Mouse (Mus musculus) stomach, embryonic 15.5 days (tissue): Measurements from ENCODE around the gene Grcc10. TPM values are rescaled to one million over a fixed set of nuclear protein-coding genes. Genes with fewer than 3 reads are reported as not detected.

Experiments used
- ATAC-seq: fragments of 200-750 bp; cut with Nextera tagmentation; 2 replicates; pipeline ENCODE4 v1.8.0; 2017; ENCODE audit warnings: low read depth, moderate number of reproducible peaks, moderate TSS enrichment; ENCODE audit not compliant: insufficient read depth, low FRiP score
- H3K27ac ChIP-seq: fragments of 300-500 bp; sonication (generic); 2 replicates; pipeline ENCODE4 v1.5.1; 2015; ENCODE audit warnings: mild to moderate bottlenecking, inconsistent platforms
- H3K27me3 ChIP-seq: fragments of 300-500 bp; sonication (generic); replicated peaks from 2 replicates; pipeline ENCODE4 v1.6.1; 2015; ENCODE audit warnings: inconsistent platforms
- H3K36me3 ChIP-seq: fragments of 300-500 bp; sonication (generic); 2 replicates; pipeline ENCODE4 v1.6.1; 2015; ENCODE audit warnings: inconsistent platforms
- H3K4me1 ChIP-seq: fragments of 300-500 bp; sonication (generic); 2 replicates; pipeline ENCODE4 v1.6.1; 2015; ENCODE audit warnings: inconsistent platforms
- H3K4me2 ChIP-seq: fragments of 300-500 bp; sonication (generic); 2 replicates; pipeline ENCODE4 v1.6.1; 2015; ENCODE audit warnings: mild to moderate bottlenecking, inconsistent platforms
- H3K4me3 ChIP-seq: fragments of 300-500 bp; sonication (generic); replicated peaks from 2 replicates; pipeline ENCODE4 v1.5.1; 2015; ENCODE audit warnings: inconsistent platforms
- H3K9ac ChIP-seq: fragments of 300-500 bp; sonication (generic); 2 replicates; pipeline ENCODE4 v1.6.1; 2015; ENCODE audit warnings: inconsistent platforms
- H3K9me3 ChIP-seq: fragments of 300-500 bp; sonication (generic); 2 replicates; pipeline ENCODE4 v1.6.1; 2016; ENCODE audit warnings: inconsistent platforms
- WGBS: fragments of 180-500 bp; shearing (Covaris S2); methylation state at CpG from one replicate; pipeline ENCODE4 v1.1.7; 2015; 5-methylcytosine and 5-hydroxymethylcytosine counted together
- polyA plus RNA-seq: library from polyadenylated mRNA; unstranded; fragments of >200 nt; fragmentation: Nextera tagmentation; extraction: Ambion mirVana; gene quantifications from 2 replicates; pipeline ENCODE4 v1.2.1, GENCODE M21; 2015

The Grcc10 gene
- polyA plus RNA-seq, 1 experiment from 2014 or later: 401 TPM

GRCm38 (mm10) chr6:124769101-124769765, 28.1 kb upstream of the Grcc10 start, which contains the start of gene Eno2:
Eno2 (minus strand) TSS chr6:124769673.
- H3K9me3 ChIP-seq: no peaks in the 10 kb centered on the region
- no peak within 1 kb of the TSS for H3K27ac ChIP-seq
- peaks cover 18% of the 10 kb centered on the region for H3K4me1 ChIP-seq

GRCm38 (mm10) chr6:124768704-124769044, 27.5 kb upstream of the Grcc10 start:
- WGBS: 7% methylated on average over 9 of the region's 9 CpGs
- Histone ChIP-seq H3K4me1 (peaks cover 18% of the 10 kb centered on the region), H3K27ac (no peak overlapping the region), H3K9ac (no peak overlapping the region), H3K27me3 (peaks cover 7% of the 10 kb centered on the region; the same call in 1 of the 2 replicates), H3K9me3 (no peaks in the 10 kb centered on the region), H3K4me3 (peak overlapping the region; percentile 56), H3K36me3 (no peaks in the 10 kb centered on the region), H3K4me2 (peak overlapping the region; percentile 95)
- ATAC-seq: no peak

More at GRCm38 (mm10) chr6:124769101-124769765, 28.1 kb upstream of the Grcc10 start, which contains the start of gene Eno2:
- peak; percentile 67; the same call in 1 of the 2 replicates for ATAC-seq
- peak within 1 kb of the TSS; percentile 56 for H3K4me3 ChIP-seq
- WGBS: 1% methylated on average over 52 of the region's 54 CpGs
- no peaks in the 10 kb centered on the region for H3K36me3 ChIP-seq
- H3K4me2 ChIP-seq: peak within 1 kb of the TSS; percentile 95
- peaks cover 7% of the 10 kb centered on the region; the same call in 1 of the 2 replicates for H3K27me3 ChIP-seq
- peak within 1 kb of the TSS; percentile 43 for H3K9ac ChIP-seq

GRCm38 (mm10) chr6:124767920-124768703, 26.9 kb upstream of the Grcc10 start:
- ATAC-seq: 0 out of 2 replicates have a peak, but pooled peaks have one; percentile 33
- H3K9ac ChIP-seq: no peak overlapping the region
- 37% methylated on average over 19 of the region's 19 CpGs for WGBS

GRCm38 (mm10) chr6:124767536-124767919, 26.4 kb upstream of the Grcc10 start:
- Histone ChIP-seq H3K9ac (no peak overlapping the region), H3K4me2 (no peak overlapping the region), H3K36me3 (no peaks in the 10 kb centered on the region), H3K27me3 (peaks cover 7% of the 10 kb centered on the region; the same call in 1 of the 2 replicates), H3K4me3 (no peak overlapping the region), H3K27ac (no peak overlapping the region), H3K9me3 (no peaks in the 10 kb centered on the region), H3K4me1 (peaks cover 18% of the 10 kb centered on the region)
- WGBS: 59% methylated on average over 4 of the region's 4 CpGs
- no peak for ATAC-seq

More at GRCm38 (mm10) chr6:124767920-124768703, 26.9 kb upstream of the Grcc10 start:
- Histone ChIP-seq H3K4me2 (peak overlapping the region; percentile 95), H3K36me3 (no peaks in the 10 kb centered on the region), H3K9me3 (no peaks in the 10 kb centered on the region), H3K27me3 (peaks cover 7% of the 10 kb centered on the region; the same call in 1 of the 2 replicates), H3K4me1 (peaks cover 18% of the 10 kb centered on the region), H3K4me3 (peak overlapping the region; percentile 56; the same call in 1 of the 2 replicates), H3K27ac (no peak overlapping the region)

- WGBS: 86% methylated on average over 7 of the region's 7 CpGs
- peaks cover 18% of the 10 kb centered on the region for H3K4me1 ChIP-seq
- no peak overlapping the region for H3K4me3 ChIP-seq
- H3K9ac ChIP-seq: no peak overlapping the region
- peaks cover 7% of the 10 kb centered on the region; the same call in 1 of the 2 replicates for H3K27me3 ChIP-seq
- H3K9me3 ChIP-seq: no peaks in the 10 kb centered on the region
- H3K36me3 ChIP-seq: no peaks in the 10 kb centered on the region
- no peak for ATAC-seq
- H3K4me2 ChIP-seq: no peak overlapping the region
- H3K27ac ChIP-seq: no peak overlapping the region
Measured at GRCm38 (mm10) chr6:124765951-124766350, 24.8 kb upstream of the Grcc10 start.

GRCm38 (mm10) chr6:124759259-124759658, 18.1 kb upstream of the Grcc10 start:
- Histone ChIP-seq H3K27ac (peak overlapping the region; percentile 96), H3K9ac (no peak overlapping the region), H3K4me3 (no peak overlapping the region; the same call in 1 of the 2 replicates), H3K4me2 (peak overlapping the region; percentile 61), H3K27me3 (no peaks in the 10 kb centered on the region), H3K9me3 (no peaks in the 10 kb centered on the region), H3K36me3 (no peaks in the 10 kb centered on the region), H3K4me1 (peaks cover 42% of the 10 kb centered on the region)
- 3% methylated on average over 5 of the region's 5 CpGs for WGBS
- peak; percentile 2; the same call in 1 of the 2 replicates for ATAC-seq

- no peaks in the 10 kb centered on the region for H3K9me3 ChIP-seq
- no peak overlapping the region for H3K9ac ChIP-seq
- peak overlapping the region; percentile 96 for H3K27ac ChIP-seq
- H3K27me3 ChIP-seq: no peaks in the 10 kb centered on the region
- H3K36me3 ChIP-seq: no peaks in the 10 kb centered on the region
- peaks cover 46% of the 10 kb centered on the region for H3K4me1 ChIP-seq
- WGBS: 48% methylated on average over 2 of the region's 2 CpGs
- ATAC-seq: no peak
- peak overlapping the region; percentile 61 for H3K4me2 ChIP-seq
- H3K4me3 ChIP-seq: no peak overlapping the region; the same call in 1 of the 2 replicates
Measured at GRCm38 (mm10) chr6:124758849-124759232, 17.7 kb upstream of the Grcc10 start.

GRCm38 (mm10) chr6:124757909-124758848, 17.0 kb upstream of the Grcc10 start:
- Histone ChIP-seq H3K9me3 (no peaks in the 10 kb centered on the region), H3K4me3 (peak overlapping the region; percentile 75), H3K4me1 (peaks cover 49% of the 10 kb centered on the region), H3K36me3 (no peaks in the 10 kb centered on the region), H3K27me3 (no peaks in the 10 kb centered on the region), H3K4me2 (peak overlapping the region; percentile 61), H3K9ac (peak overlapping the region; percentile 76; the same call in 1 of the 2 replicates), H3K27ac (peak overlapping the region; percentile 96)
- peak; percentile 12; the same call in 1 of the 2 replicates for ATAC-seq
- 25% methylated on average over 5 of the region's 5 CpGs for WGBS

GRCm38 (mm10) chr6:124757351-124757880, 16.2 kb upstream of the Grcc10 start:
- WGBS: 7% methylated on average over 5 of the region's 5 CpGs
- H3K4me1 ChIP-seq: peaks cover 49% of the 10 kb centered on the region

GRCm38 (mm10) chr6:124756652-124757350, 15.6 kb upstream of the Grcc10 start:
- Histone ChIP-seq H3K4me3 (peak overlapping the region; percentile 75), H3K9me3 (no peaks in the 10 kb centered on the region), H3K27me3 (no peaks in the 10 kb centered on the region), H3K9ac (peak overlapping the region; percentile 76), H3K27ac (peak overlapping the region; percentile 96), H3K36me3 (no peaks in the 10 kb centered on the region), H3K4me1 (peaks cover 49% of the 10 kb centered on the region), H3K4me2 (peak overlapping the region; percentile 61)
- peak; percentile 76 for ATAC-seq
- 1% methylated on average over 46 of the region's 54 CpGs for WGBS

More at GRCm38 (mm10) chr6:124757351-124757880, 16.2 kb upstream of the Grcc10 start:
- Histone ChIP-seq H3K9ac (peak overlapping the region; percentile 76), H3K9me3 (no peaks in the 10 kb centered on the region), H3K27ac (peak overlapping the region; percentile 96), H3K27me3 (no peaks in the 10 kb centered on the region), H3K36me3 (no peaks in the 10 kb centered on the region), H3K4me3 (peak overlapping the region; percentile 75), H3K4me2 (peak overlapping the region; percentile 61)
- ATAC-seq: no peak
